Mouse (Mus musculus) megakaryocyte progenitor cell, adult 5-6 weeks (primary cell): Measurements from ENCODE around the gene Gpha2. TPM values are rescaled to one million over a fixed set of nuclear protein-coding genes. Genes with fewer than 3 reads are reported as not detected.

Experiments
- ATAC-seq: replicated peaks from 2 replicates; pipeline ENCODE4 v1.8.0; 2016; ENCODE audit warnings: mild to moderate bottlenecking, moderate TSS enrichment, inconsistent platforms; ENCODE audit not compliant: poor library complexity
- total RNA-seq, 2 experiments: library from RNA; stranded (forward) in 1 of 2; stranded (reverse) in 1 of 2; fragments of 157-497, 149-512 nt in 1 of 2; fragments of 200-1000 nt in 1 of 2; gene quantifications; 2 replicates each; pipeline versions ENCODE4 v1.2.3 to v1.2.4; 2015 to 2017

The Gpha2 gene
- total RNA-seq, 2 experiments from 2014 or later = not detected

DNA sequence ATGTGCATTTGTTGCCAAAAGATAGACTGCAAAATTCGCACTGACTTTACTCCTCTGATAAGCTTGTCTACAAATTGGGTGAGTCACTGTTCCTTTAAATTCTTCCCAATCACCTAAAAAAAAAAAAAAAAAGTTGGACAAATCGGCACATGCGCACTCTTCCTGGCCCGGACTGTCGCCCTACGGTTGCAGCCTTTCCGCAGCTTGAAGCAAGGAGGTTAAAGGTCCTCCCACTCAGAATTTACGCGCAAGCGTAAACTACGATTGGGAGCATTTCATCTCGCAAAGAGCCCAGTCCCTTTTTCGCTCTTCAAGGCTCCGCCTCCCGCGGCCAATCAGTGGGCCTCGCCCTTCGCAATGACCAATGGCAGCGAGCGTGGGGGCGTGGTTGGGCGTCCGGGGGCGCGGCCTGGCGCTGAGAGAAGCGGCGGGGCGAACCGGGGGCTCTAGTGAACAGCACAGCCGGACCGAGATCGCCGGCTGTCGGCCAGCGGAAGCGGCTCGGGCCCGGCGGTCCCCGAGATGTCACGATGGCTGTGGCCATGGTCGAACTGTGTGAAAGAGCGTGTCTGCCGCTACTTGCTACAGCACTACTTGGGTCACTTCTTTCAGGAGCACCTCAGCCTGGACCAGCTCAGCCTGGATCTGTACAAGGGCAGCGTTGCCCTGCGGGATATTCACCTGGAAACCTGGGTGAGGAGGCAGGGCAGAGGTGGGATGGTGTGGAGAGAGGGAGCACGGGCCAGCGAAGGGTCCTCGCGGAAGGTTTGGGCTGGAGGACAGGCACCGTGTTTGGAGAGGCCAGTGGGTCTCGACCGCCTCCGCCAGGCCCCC is 15.3 kb downstream of the Gpha2 start, which contains the start of gene Atg2a:
TSS of gene Atg2a (plus strand) at position 395 of the 834 bp plus-strand sequence.
- ATAC-seq = peak; percentile 89

DNA sequence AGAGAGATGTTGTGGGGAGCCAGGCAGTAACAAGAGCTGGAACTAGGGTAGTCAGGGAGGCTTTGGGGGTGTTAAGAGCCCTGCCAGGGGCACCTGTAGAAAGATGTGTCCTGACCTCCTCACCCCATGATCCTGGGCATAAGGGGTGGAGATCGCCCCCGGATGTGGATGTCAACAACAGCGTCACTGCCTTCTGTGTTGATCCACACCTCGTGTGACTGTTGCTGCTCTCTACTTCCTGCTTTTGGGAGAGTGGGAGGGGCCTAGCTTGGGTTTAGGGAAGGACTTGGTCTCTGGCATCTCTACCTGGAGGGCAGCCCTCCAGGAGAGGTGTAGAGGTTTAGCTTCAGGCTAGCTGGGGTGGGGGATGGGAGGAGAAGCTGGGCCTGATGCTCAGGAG is 16.1 kb downstream of the Gpha2 start:
- ATAC-seq = peak; percentile 75

DNA sequence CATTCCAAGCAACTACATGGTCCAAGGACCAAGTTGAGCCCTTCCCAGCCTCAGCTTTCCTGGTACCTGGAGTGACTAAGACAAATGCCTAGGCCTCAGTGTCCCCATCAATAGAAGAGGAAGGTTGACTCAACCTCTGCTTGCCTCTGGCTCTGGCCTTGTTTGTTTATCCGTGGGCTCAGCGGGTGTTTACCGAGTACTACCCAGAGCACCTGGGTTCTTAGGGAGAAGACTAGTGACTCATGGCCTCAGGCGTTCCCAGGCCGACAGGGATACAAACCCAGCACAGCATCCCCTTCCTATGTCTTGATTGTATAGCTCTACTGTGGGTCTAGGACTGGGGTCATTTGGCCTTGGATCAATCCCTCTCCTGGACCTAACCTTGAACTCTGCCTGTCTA is 17.0 kb downstream of the Gpha2 start:
- ATAC-seq = no peak

DNA sequence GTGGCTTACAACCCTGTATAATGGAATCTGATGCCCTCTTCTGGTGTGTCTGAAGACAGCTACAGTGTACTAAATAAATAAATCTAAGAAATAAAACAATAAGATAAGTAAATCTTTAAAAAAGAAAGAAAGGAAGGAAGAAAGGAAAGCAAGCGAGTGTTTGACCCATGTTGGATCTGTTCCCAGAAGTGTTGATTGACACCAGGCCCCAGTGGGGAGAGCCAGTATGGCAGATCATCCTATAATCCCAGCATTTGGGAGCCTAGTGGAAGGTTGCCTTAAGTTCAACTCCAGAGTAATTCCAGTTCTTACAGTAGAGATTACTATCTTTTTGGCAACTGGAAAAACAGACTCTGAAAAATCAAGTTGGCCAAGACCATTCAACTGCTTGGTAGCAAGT is 19.6 kb downstream of the Gpha2 start:
- no peak for ATAC-seq

DNA sequence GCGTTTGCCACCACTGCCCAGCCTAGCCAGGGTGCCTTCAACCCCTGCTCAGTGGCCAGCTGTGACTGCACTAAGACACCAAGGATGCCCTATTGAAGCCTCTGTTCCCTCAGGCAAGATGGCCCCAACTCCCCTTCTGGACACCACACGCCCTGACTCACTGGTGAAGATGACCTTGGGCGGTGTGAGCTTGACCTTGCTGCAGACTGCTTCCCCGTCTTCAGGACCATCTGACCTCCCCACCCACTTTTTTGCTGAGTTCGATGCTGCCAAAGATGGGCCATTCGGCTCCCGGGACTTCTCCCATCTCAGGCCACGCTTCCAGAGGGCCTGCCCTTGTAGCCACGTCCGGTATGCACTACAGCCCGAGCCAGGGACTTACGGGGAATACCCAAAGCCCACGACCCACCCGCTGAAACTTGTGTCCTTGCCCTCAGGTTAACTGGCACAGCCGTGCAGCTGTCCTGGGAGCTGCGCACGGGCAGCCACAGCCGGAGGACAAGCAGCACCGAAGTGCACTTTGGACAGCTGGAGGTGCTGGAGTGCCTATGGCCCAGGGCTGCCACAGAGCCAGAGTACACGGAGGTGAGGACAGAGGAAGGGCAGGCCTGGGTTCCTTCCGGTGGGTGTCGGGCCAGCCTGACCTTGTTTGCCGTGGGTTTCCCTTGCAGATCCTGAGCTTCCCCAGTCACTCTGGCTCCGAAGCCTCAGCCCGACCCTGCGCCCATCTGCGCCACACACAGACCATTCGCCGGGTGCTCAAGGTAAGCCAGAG is 21.5 kb downstream of the Gpha2 start:
- no peak for ATAC-seq

DNA sequence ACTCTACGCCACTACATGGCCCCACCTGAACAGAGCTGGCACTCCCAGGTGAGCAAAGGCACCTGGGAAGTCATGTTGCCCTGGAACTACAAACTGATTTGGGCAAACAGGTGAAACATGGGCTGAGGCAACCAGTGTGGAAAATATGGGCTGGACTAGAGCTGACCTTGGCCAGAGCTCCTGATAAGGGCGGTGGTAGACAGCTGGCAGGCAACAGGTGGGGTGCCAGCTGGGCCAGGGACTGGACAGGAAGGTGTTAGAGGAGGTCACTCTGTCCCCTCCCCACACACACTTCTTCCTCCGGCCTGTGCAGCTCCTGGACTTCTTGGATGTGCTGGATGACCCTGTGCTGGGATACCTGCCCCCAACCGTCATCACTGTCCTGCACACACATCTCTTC is 26.8 kb downstream of the Gpha2 start:
- no peak for ATAC-seq

DNA sequence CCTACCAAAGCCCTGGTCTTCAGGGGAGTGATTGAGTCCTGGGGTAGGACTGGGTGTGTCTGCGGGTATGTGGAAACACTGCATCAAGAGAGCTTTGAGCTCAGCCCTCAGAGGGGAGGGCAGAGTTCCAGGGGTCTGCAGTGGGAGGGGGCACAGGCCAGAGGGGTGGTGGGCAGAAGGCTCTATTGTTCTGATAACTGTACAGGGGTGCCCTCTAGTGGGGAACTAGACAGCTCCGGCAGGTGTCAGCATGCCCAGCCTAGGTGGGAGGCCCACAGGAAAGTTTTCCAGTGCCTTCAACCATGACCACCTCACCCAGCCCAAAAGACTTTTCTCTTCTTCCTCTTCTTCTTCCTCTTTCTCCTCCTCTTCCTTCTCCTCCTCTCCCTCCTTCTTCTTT is 34.2 kb downstream of the Gpha2 start:
- ATAC-seq = peak; percentile 37; the same call in 1 of the 2 replicates

DNA sequence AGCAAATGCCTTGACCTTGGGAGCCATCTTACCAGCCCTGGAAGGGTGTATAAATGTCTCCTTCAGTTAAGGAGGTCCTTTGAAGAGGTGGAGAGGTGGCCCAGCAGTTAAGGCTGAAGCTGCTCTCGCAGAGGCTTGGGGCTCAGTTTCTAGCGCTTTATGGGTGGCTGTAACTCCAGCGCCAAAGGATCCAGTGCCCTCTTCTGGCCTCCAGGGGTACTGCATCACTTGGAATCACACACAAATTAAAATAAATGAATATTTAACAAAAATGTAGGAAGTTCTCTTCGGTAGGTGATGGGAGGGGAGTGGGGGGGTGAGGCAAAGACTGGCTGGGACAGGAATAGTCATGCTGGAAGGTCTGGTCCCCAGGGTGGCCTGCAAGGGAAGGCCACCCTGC is 34.8 kb downstream of the Gpha2 start:
- ATAC-seq = no peak

DNA sequence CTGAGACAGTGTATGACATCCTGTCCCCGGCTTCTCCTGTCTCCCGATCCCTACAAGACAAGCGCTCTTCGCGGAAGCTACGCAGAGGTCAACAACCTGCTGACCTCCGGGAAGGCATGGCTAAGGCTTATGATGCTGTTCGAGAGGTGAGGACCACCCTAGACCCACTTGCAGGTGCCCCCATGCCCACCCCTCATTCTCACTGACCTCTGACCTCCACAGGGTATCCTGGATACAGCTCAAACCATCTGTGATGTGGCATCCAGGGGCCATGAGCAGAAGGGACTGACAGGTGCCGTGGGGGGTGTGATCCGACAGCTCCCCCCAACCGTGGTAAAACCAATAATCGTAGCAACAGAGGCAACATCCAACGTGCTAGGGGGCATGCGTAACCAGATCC is 35.2 kb downstream of the Gpha2 start:
- no peak for ATAC-seq

DNA sequence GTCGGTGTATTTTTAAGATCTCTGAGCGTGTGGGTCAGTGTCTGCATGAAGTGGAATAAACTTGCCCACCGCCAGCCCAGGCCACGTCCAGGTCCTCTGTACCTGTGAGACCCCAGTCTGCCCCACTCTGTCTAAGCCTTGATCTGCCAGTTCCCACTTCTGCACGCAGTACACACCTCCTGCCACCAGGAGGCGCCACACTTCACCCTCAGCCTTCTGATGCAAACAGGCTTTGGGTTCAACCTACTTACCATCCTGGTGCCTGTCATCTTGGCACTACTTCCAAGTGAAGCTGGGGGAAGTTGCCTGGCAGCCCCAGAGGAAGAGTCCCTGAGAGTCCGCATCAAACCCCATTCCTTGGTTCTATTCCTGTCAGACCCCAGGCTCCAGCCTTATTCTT is 36.0 kb downstream of the Gpha2 start:
- peak; percentile 84 for ATAC-seq

DNA sequence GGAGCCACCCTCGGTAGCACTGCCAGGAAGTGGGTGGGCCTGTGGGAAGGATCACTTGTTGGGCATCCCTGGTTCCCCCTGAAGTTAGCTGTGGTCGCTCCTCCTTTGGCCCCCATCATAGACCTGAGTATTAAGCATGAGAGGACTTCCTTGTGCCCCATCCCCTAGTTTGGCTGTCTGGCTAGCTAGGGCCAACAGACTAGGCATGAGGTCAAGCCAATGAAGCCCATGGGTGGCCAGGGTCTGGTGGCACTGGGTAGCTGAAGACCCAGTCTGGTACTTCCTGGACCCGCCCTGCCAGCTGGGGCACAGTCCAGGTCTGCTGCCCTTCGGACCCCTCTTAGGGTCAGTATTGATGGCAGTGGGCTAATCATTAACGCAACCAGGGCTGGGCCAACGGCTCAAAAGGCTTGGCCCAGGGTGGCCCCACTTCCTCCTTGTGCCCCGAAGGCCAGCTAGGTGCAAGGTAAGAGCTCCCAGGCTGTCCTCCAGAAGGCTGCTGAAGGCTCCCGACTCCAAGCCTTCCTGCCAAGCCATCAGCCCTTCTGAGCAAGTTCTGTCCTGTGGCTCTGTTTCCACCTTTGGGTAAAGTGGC is 36.8 kb downstream of the Gpha2 start:
- ATAC-seq = no peak

DNA sequence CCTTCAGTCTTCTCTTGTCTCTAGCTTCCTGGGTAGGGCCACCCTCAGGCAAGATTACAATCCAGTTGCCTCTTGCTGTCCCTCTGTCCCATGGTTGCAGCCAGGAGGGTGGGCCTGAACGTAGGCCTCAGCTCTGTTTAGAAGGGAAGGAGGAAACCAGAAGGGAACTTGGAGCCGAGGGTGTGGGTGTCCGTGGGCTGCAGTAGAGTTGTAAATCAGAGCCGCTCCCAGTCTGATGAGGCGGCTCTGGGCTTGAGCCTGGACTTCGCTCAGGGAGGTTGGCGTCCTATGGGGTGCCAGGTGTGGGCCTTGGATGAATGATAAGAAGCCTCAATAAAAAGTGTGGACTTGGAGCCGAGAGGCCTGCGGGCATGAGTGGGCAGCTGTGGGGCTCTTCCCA is 38.0 kb downstream of the Gpha2 start:
- no peak for ATAC-seq

DNA sequence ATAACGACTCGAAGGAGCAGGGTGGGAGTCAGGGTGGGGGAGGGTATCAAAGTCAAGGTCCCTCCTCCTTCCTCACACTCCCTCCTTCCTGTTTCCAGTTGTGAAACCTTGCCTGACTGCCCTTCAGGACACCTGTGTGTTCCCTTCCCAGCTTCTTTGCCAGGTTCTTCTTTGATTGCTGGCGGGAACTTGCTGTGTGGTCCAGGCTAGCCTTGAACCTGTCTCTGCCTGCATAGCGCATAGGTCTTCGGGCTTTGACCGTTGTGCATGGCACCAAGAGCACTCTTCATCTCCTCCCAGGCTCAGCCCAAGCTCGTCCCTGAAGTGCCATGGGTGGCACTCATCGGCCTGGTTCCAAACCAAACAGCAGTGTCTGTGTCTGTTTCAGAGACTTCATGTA is 38.8 kb downstream of the Gpha2 start:
- no peak for ATAC-seq

DNA sequence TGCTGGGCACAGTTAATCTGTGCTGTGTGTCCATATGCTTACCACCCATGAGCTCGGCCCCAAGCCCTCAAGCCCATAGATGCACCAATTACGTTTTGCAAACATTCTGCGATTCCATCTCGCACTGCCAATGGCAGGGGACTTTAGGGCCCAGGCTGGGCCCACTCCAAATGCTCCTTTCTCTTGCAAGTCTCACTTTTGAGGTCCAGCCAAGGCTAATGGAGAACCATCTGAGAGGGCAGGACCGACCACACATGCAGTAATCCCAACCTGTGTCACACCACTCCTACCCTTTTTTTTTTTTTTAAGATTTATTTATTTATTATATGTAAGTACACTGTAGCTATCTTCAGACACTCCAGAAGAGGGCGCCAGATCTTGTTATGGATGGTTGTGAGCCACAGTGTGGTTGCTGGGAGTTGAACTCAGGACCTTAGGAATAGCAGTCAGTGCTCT is 39.6 kb downstream of the Gpha2 start:
- no peak for ATAC-seq

DNA sequence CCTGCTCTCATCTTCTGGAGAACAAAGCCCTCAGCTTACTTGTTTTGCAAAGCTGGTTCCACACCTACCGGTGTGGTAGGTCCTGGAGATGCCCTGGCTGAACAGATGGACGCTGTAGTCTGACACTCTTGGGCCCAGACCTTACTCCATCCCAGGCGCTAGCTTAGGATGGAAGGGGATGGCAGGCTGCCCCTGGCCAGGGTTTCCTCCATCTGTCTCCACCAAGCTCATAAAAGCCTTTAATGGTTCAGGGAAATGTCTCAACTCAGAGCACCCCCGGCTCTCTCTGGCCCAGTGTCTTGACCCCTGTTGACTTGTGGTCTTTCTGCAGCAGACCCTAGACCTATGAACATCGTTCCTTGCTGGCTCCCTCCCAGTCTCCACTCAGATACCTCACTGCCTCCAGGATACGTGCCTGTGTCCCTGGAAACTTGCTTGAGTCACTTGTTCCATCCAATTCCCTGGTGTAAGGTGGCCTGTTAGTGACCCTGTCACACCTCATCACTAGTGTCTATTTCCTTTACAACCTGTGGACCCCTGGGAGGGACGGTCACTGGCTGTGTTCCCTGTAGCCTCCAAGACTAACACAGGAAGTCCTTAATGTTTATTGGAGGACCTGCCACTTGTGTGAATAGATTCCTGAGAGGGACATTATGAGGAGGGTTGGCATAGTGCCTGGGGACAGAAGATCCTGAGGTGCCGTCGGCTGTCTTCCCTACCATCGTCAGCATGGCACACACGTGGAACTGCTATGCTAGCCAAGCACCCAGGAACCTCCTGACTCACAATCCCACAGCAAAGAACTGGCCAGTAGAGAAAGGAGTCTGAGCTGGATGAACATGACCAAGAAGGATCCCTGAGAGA is 41.4 kb downstream of the Gpha2 start:
- no peak for ATAC-seq

DNA sequence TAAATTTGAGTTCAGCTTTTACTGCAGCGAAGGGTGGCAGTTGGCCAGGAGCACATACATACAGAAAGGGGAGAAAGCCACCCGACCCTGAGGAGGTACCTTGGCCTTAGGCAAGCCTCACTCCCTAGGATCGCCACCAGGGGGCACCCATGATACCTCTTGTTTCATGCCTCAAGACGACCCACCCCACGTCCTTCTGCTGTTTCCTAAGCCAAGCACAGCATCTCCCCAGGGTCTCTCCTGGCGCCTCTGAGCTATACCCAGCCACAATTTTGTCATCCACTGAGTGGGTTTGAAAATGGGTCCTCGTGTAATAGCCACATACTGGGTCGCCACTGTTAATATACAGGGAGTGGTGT is 42.0 kb downstream of the Gpha2 start:
- peak; percentile 91 for ATAC-seq

DNA sequence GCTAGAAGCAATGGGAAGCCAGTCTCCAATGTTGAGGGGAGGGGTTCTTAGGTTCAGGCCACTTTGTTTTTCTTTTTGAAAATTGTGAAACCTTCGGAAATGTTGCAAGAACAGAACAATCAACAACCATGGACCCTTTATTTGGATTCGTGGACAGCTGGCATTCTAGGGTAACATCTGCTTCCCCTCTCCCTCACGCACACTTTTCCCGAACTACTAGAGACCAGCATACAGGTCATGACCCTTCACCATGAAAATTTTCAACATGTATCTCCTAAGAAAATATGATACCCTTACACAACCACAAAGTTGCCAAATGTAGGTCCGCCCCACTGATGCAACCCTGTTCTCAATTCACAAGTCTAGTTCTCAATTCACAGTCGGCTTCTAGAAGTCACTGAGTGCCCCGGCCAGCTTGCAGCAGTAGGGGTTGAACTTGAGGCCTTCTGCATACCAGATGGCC is 42.5 kb downstream of the Gpha2 start:
- peak; percentile 51 for ATAC-seq

DNA sequence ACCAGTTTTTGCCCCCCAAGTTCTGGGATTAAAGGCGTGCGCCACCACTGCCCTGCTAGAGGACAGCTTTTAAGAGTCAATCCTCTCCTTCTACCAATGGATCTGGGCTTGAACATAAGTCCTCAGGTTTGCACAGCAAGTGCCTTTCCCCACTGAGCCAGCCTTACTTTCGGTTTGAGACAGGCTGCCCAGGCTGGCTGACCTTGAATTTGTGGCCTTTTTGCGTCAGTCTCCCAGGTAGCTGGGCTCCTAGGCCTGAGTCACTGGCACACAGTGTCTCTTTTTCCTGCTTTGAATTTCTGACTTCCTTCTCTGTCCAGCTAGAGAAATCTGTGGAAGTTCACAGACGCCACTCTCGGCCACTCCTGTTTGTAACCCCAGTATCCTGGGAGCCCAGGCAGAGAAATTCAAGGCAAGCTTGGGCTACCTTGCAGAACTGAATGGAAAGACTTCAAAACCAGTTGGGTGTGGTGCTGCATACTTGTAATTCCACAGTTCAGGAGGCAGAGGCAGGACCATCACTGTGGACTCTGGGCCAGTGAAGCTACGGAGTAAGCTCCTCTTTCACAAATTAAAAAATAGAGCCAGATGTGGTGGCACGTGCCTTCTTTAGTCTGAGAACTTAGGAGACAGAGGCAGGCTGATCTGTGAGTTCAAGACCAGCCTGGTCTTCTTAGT is 43.8 kb downstream of the Gpha2 start:
- ATAC-seq = no peak

DNA sequence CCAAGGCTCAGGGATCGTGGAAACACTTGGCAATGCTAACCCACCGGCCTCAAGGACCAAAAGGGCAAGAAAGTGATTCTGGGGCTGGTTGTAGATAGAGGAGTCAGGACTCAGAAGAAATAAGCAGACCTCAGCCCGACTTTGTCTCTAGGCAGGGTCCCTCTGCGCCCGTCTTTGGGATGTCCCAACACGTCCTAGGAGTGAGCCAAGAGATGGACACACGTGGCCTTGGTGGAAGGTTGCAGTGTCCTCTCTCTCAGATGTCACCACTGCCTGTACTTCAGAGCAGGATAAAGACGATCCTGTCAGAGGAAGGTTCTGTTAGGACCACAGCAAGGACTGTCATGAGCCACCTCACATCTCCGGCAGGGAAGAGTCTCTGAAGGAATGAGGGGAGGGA is 44.5 kb downstream of the Gpha2 start:
- ATAC-seq = no peak

DNA sequence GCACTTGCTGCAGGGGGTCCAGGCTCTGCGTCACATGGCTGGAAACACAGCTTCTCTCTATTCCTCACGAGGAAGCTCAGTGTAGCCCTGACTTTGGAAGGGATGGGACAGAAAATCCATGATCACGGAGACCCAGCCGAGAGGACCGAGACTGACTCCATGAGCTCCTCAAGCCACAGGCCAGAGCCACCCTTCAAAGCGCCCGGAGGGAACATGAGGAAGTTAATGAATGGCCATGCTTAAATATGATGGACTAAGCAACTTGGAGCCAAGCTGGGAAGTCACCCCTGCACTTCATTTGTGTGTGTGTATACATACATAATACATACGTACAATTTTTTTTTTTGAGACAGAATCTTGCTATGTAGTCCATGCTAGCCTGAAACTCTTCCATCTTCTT is 45.0 kb downstream of the Gpha2 start:
- no peak for ATAC-seq
